Mouse (Mus musculus) duodenum, adult 2 months (tissue): ENCODE data around the gene Pcgf6. TPM values are rescaled to one million over a fixed set of nuclear protein-coding genes. Genes with fewer than 3 reads are reported as not detected.

Experiments used
- polyA plus RNA-seq: library from polyadenylated mRNA; depleted of rRNA; stranded (reverse); fragments of >200 nt; gene quantifications from 2 replicates; pipeline ENCODE4 v1.2.3, GENCODE M21; 2012; ENCODE audit warnings: low replicate concordance; rRNA removed

The Pcgf6 gene
- polyA plus RNA-seq, result 5.4 and 6.8 TPM in 2 replicates

DNA sequence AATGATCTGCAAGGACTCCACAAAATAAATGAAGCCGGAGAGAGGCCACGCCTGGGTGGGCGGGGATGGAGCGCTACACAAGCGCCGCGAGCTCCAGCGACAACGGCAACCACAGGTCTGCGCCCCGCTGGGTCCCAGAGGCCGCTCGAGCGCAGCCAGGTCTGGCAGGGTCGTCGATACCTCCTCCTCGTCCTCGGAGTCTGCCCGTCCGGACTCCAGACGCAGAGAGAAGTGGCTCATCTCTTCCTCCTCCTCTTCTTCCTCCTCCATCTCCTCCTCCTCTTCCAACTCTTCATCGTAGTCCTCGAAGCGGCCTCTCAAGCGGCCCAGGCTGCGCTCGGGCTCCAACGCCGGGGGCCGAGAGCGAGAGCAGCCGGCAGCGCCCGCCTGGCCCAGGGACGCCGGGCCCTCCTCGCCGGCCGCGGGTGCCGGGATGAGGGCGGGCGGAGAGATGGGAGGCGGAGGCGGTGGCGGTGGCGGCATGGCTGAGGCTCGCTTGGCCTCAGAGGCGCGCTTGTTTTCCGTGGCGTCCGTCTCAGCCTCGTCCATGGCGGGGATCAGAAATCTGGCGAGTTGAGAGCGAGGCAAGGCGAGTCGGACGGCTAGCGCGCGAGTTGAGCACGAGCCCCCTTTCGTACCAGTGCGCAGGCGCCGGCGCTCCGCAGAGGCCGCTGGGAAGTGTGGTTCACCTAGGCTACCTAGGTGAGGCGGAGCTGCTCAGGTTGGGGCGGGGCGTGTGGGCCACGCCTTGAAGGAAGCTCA is at the start of gene Pcgf6:
TSS of gene Pcgf6 (minus strand) at position 636 of the 762 bp plus-strand sequence.

DNA sequence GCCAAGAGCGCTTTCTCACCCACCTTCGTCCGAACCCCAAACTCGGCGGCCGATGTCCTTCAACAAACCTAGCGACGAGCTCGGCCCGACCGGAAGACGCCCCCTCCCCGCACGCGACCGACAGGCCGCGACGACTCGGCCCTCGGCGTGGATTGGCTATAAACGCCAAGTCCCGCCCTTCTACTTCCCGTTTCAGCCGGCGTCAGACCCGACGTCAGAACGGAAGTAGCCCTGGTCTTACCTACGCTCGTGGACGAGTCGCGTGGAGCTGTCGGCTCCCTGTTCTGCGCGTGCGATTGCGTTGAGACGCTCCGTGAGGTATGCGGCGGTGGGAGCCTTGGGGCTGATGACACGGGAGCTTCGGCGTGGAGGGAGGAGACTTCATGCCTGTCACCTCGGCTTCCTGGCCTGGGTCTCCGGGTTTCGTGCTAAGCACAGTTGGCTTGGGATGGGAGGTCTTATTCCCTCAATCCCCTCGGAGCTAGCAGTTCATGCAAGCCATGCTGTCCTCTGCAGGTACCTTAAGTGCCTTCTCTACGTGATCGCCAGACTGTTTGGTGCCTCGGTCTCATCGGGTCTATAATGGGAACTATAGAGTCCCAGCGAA is 39.9 kb upstream of the Pcgf6 start, which contains the start of the genes Usmg5 and Pdcd11:
TSS of gene Usmg5 (minus strand) at position 98 of the 607 bp plus-strand sequence.
TSS of gene Pdcd11 (plus strand) at position 219 of the 607 bp plus-strand sequence.

DNA sequence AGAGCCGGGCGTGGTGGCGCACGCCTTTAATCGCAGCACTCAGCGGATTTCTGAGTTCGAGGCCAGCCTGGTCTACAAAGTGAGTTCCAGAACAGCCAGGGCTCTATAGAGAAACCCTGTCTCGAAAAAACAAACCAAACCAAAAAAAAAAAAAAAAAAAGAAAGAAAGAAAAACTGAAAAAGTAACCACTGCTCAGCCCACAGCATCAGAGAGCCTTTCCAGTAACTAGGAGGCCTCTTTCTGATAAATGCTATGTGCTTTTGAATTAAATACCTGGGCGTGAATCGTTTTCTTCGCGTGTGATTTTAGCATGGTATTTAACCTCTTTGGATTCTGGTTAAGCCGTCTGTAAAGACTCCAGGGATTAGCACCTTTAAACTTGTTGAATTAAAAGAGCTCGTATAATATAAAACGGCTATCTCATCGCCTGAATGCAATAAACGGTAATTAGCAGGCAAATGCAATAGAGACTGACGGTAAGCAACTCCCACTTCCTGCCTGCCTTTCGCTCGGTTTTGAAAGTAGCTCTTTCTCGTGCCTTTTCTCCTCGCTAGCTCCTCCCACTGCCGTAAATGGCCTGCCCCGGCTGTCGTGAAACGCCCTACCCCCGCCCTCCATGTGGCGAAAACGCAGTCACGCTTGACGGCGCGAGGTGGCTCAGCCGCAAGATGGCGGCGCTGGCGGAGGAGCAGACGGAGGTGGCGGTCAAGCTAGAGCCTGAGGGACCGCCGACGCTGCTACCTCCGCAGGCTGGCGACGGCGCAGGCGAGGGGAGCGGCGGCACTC is 16.6 kb upstream of the Pcgf6 start, which contains the start of gene Taf5:
TSS of gene Taf5 (plus strand) at position 651 of the 787 bp plus-strand sequence.

DNA sequence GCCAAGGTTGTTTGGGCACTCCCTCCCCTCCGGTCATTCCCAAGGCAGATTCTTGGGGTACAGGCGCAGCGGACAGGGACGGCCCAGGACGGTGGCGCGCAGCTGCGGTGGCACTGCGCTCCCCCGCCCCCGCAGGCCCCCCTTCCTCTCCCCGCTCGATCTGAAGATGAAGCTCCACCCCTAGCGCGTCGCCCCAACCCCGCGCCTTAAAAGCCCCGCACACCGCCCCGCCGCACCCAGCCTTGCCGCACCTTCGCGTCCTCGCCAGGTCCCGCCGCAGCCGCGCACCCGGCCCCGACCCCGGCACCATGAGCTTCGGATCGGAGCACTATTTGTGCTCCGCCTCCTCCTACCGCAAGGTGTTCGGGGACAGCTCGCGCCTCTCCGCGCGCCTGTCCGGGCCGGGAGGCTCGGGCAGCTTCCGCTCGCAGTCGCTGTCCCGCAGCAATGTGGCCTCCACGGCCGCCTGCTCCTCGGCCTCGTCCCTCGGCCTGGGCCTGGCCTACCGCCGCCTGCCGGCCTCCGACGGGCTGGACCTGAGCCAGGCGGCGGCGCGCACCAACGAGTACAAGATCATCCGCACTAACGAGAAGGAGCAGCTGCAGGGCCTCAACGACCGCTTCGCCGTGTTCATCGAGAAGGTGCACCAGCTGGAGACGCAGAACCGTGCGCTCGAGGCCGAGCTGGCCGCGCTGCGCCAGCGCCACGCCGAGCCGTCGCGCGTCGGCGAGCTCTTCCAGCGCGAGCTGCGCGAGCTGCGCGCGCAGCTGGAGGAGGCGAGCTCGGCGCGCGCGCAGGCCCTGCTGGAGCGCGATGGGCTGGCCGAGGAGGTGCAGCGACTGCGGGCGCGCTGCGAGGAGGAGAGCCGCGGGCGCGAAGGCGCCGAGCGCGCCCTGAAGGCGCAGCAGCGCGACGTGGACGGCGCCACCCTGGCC is 36.0 kb downstream of the Pcgf6 start, which contains the start of the genes Ina and Nt5c2:
TSS of gene Ina (plus strand) at position 252 of the 935 bp plus-strand sequence.
TSS of gene Nt5c2 (minus strand) at position 707 of the 935 bp plus-strand sequence.

Other genes with a start within 250 kb of the Pcgf6 start
- gene Ina, start 36.2 kb downstream of the Pcgf6 start, polyA plus RNA-seq, result 0.19 and 0.52 TPM in 2 replicates
- 4.3 and 8.1 TPM in 2 replicates for gene Nt5c2, start 35.8 kb downstream of the Pcgf6 start, polyA plus RNA-seq
- gene Taf5, start 16.8 kb upstream of the Pcgf6 start, polyA plus RNA-seq, result 2.0 and 3.0 TPM in 2 replicates
- 24.7 and 31.2 TPM in 2 replicates for gene Usmg5, start 39.7 kb upstream of the Pcgf6 start, polyA plus RNA-seq
- gene Pdcd11, start 39.9 kb upstream of the Pcgf6 start, polyA plus RNA-seq, result 3.6 and 3.7 TPM in 2 replicates
- gene Calhm2, start 87.4 kb upstream of the Pcgf6 start, polyA plus RNA-seq, result 3.5 and 5.9 TPM in 2 replicates
- gene Calhm1, start 93.3 kb upstream of the Pcgf6 start, polyA plus RNA-seq, result not detected in 2 replicates
- not detected in 2 replicates for gene Calhm3, start 106.9 kb upstream of the Pcgf6 start, polyA plus RNA-seq
- gene Neurl1a, start 127.9 kb upstream of the Pcgf6 start, polyA plus RNA-seq, result 3.6 and 5.0 TPM in 2 replicates